Mouse (Mus musculus): ENCODE measurements around the gene Acer1.

Gene Acer1

DNA sequence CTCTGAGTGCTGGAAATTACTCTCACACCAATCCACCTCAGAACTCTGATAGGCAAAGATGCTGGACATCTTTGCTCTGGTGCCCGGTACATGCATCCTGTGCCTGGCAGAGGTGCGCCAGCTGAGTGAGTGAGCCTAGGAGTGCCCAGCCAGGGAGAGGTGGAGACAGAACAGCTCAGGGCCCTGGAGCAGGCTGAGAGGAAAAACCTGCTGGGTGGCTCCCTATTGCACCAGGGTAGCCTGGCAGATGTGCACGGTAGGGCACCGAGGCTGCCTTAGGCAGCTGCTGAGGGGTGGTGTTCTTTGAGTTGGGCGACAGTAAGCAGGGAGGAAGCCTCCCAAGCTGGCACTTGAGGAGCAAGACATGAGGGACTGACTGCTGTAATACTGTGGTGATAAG is at the start of gene Acer1:
Gene Acer1 (minus strand): TSS at position 114 of the 400 bp plus-strand sequence.
- no peak for DNase-seq

- DNase-seq, result peak; percentile 62
Observed at GRCm38 (mm10) chr17:57030931-57031660, 49.2 kb upstream of the Acer1 start, which contains the start of gene Khsrp. TSS of gene Khsrp (minus strand) at chr17:57031522.

- peak; percentile 72 for DNase-seq
Observed at GRCm38 (mm10) chr17:57029691-57030090, 47.8 kb upstream of the Acer1 start.

GRCm38 (mm10) chr17:57027471-57027870 is 45.5 kb upstream of the Acer1 start:
- no peak for DNase-seq

- DNase-seq, result peak; percentile 41
Observed at GRCm38 (mm10) chr17:57020960-57021359, 39.0 kb upstream of the Acer1 start.

DNA sequence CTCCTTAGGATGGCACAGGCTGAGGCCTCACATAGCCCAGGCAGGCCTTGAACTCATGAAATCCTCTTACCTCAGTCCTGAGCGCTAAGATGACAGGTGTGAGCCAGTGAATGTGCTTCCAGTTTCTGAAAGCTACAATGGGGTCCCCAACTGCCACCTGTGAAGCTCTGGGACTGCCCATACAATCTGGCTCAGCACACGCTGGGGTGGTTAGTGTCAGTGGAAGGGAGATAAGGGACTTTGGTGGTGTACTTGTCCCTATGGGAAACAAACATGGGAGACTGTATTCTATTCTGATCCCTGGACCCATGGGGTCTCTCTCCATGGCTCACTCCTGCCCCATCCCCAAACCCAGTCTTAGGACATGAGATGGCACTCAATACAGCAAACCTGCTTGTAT is 37.8 kb upstream of the Acer1 start:
- peak; percentile 65 for DNase-seq

DNA sequence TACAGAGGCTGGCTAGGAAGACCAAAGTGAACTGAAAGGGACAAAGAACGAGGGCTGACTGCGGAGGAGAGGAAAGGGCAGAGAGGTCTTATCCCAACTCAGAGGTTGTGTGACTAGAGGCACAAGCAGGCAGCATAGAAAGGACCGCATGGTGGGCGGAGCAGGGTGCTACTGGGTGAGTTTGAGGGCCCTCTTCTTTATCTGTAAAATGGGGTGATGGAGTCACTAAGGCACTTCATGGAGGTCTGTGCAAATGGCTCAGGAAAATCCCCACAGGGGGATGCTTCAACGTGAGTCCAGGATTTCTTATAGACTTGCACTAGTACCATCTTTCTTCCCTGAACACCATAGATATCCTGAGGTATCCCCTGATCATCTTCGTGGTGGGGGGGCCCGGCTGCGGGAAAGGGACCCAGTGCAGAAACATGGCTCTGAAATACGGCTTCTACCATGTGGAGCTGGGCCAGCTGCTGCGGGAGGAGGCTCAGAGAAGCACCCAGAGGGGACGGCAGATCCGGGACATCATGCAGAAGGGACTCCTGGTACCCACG is 30.4 kb upstream of the Acer1 start:
- DNase-seq, result peak; percentile 63

- DNase-seq, result peak; percentile 96
Observed at GRCm38 (mm10) chr17:57011236-57012141, 29.6 kb upstream of the Acer1 start, which contains the start of the genes Gtf2f1 and Gm17949. TSS of gene Gtf2f1 (minus strand) at chr17:57011288. TSS of gene Gm17949 (plus strand) at chr17:57011469.

- no peak for DNase-seq
Observed at GRCm38 (mm10) chr17:57010911-57011235, 28.9 kb upstream of the Acer1 start.

- no peak for DNase-seq
Observed at GRCm38 (mm10) chr17:57007137-57007905, 25.4 kb upstream of the Acer1 start.

DNA sequence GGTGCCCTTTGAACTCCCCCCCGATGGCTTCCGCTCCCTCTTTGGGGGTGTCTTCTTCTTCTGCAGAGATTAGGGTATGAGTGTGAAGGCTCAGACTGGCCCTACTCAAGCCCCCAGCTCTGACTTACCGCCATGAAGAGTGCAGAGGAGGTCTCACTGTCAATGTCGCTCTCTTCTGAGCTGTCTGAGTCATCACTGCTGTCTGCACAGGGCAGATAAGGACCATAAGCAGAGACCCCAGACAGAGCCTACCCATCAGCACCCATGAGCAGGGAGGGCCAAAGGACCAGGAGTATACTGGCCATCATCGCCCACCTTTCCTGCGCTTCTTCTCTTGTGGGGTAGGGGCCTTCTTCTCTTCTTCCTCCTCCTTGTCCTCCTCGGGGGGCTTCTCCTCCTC is 22.1 kb upstream of the Acer1 start:
- peak; percentile 42 for DNase-seq

DNA sequence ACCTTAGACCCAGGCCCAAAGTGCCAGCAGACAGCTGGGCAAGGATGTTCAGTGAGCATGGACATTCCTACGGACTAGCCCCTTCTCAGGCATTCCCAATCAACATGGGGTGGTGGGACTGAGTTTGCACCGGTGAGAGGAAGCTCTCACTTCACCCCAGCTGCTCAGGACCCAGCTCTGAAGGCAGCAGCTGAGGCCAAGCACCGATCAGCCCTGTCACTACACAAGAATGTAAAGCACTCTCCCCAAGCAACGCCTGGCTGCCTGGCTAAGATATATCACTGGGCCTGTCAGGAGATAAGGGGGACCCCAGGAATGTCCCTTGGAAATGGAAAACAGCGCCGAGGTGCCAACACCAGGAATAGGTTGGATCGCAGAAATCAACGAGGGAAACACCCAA is 19.3 kb upstream of the Acer1 start:
- no peak for DNase-seq

DNA sequence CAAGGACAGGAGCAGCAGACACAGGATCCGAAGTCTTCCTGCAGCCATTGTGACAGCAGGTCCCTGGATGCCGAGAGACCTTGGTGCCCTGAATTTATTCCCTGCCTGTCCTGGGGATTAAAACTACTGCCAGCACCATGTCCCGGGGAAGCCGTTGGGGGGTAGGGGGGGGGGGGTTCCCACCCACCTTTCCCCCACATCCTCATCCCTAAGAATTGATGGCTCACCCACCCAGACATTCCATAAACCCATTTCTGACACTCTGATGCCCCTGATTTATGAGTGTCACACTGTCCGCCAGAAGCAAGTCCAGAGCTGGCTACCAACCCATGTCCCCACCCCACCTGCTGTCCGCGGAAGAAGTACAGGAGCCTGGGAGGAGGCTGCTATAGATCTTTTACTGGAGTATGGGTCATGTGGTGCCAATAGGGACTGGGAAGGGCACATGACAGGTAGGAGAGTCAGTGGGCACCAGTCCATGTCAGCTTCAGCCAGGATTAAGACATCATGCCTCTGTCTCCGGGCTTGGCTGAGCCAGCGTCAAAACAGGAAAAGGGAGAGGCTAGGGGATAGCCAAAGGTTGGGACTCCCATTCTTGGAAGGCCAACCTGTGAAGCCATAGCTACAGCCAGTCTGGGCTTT is 18.2 kb upstream of the Acer1 start, which contains the start of gene Pspn:
Gene Pspn (minus strand): TSS at position 51 of the 642 bp plus-strand sequence.
- no peak for DNase-seq

DNA sequence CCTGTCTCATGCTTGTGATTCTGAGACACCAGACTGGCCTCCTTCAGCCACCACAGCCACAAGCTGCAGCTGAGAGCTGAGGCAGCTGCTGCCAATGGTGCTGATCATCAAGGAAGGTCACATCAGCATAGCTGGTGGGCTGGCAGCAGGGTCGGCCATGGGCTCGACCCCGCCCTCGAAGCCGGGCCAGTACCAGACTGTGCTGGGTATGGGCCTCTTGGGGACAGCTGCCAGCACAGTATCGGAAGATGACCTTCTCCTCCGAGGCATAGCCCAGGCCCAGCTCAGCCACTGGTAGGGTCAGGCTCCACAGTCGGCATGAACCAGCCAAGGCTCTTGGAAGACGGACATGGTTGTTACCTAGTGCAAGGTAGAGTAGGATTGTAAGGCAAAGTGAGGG is 17.5 kb upstream of the Acer1 start:
- DNase-seq, result no peak

DNA sequence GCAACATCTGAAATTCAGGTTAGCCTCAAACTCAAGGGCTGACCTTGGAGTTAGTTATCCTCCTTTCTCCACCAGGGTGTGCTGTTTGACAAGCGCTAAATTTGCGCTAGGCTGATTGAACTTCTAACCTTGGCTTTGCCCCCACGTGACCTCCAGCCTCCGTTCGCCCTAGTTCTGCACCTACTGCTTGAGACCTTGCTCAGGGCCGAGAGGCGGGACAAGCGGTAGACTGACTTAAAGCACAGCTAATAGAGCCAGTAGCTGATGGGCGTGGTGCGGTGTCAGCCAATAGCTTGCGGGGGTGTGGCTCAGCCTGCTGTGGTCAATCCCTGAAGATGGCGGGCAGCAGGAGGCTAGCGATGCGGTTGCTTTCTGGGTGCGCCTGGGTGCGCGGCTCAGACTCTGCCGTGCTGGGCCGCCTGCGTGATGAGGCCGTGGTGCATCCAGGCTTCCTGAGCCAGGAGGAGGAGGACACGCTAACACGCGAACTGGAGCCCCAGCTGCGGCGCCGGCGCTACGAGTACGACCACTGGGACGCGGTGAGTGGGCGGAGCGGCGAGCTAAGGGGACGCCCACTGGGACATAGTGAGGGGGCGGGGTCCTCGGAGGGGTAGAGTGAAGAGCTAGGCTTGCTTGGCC is 15.2 kb upstream of the Acer1 start, which contains the start of gene Alkbh7:
Gene Alkbh7 (plus strand): TSS at position 311 of the 639 bp plus-strand sequence.
- peak; percentile 98 for DNase-seq

DNA sequence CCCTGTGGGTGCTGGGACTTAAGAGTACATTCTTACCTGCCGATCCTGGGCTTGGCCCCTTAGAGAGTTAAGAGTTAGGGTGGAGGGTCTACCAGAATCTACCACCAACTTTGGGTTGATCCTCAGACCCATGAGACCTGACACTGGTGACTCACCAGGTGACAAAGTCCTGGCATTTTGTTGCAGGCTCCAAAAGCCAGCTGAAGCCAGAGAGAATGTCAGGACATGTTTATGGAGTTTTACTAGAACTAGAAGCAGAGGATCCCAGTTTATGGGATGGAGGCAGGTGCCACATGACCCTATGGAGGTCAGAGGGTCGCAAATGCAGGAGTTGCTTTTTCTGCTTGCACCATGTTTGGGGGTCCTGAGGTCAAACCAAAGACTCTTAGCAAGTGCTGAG is 14.6 kb upstream of the Acer1 start:
- DNase-seq, result no peak

DNA sequence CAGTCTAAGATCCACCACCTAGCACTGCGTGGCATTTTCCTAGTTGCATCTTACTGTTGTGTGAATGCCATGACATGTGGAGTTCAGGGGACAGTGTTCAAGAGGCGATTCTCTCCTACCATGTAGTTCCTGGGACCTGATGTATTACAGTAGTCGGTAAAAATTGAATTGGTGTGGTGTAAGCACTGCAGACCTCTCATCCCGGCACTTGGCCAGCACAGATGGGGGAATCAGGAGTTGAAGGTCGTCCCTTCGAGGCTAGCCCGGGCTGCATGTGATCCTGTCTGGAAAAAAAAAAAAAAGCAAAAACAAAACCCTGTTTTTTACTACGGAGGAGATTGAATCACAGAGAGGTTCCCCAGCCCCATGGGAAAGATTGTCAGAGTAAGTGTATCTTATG is 13.1 kb upstream of the Acer1 start:
- DNase-seq, result no peak

- no peak for DNase-seq
Observed at GRCm38 (mm10) chr17:56990966-56991365, 9.0 kb upstream of the Acer1 start.

DNA sequence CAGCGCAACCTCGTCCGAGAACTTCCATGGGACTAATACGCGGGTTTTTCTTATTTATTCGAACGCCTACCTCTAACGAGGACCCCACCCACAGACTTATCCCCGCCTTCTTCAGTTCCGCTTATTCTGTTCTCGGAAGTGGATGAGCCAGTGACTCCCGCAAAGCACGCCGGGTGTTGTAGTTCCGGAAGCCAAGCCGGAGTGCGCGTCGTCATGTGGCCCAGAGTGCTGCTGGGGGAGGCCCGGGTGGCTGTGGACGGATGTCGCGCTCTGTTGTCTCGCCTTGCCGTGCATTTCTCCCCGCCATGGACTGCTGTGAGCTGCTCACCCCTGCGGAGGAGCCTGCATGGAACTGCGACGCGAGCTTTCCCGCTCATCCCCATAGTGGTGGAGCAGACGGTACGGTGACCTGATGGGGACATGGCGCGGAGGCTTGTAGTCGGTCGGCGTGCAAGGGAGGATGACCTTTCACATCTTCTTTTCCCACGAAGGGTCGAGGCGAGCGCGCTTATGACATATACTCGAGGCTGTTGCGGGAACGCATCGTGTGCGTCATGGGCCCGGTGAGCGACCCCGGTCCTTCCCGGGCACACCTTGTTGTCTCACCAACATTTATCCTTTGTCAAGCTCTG is 8.3 kb upstream of the Acer1 start, which contains the start of gene Clpp:
Gene Clpp (plus strand): TSS at position 191 of the 632 bp plus-strand sequence.
- peak; percentile 94 for DNase-seq

GRCm38 (mm10) chr17:56989467-56990114 is 7.7 kb upstream of the Acer1 start:
- peak; percentile 74 for DNase-seq

Data from liver (tissue).